Mouse (Mus musculus) ES-E14 (cell line): Measurements from ENCODE around the gene Bglap.

Experiments
- HCFC1 ChIP-seq: IDR thresholded peaks from 2 replicates; pipeline ENCODE4 v1.6.1; 2012; ENCODE audit warnings: low read length, inconsistent platforms, borderline replicate concordance; ENCODE audit not compliant: insufficient read depth
- MAFK ChIP-seq: IDR thresholded peaks from 2 replicates; pipeline ENCODE4 v1.6.1; 2014; ENCODE audit warnings: mild to moderate bottlenecking, low read depth, low read length, inconsistent platforms; ENCODE audit not compliant: insufficient read depth
- ZC3H11A ChIP-seq: IDR thresholded peaks from 2 replicates; pipeline ENCODE4 v1.6.1; 2012; ENCODE audit warnings: low read depth, mild to moderate bottlenecking, inconsistent platforms, low read length, borderline replicate concordance

GRCm38 (mm10) chr3:88420771-88421170, 36.5 kb upstream of the Bglap start:
- TF ChIP-seq ZC3H11A (no peak), MAFK (no peak), HCFC1 (no peak)
